Mouse (Mus musculus) ovary, postnatal 36 days (tissue): ENCODE measurements around the gene Golm1.
A peak's percentile ranks its signal among the peaks of the same experiment; 100 is the strongest.
"Not testable (repeated sequence)": the region's sequence is repeated elsewhere in the genome, so short reads cannot be mapped to it uniquely, and the experiment has no call there.

Source experiments
- DNase-seq: peaks from one replicate; pipeline ENCODE4 v3.0.0; 2022; ENCODE audit warnings: low spot score, mixed read lengths

Gene Golm1

DNA sequence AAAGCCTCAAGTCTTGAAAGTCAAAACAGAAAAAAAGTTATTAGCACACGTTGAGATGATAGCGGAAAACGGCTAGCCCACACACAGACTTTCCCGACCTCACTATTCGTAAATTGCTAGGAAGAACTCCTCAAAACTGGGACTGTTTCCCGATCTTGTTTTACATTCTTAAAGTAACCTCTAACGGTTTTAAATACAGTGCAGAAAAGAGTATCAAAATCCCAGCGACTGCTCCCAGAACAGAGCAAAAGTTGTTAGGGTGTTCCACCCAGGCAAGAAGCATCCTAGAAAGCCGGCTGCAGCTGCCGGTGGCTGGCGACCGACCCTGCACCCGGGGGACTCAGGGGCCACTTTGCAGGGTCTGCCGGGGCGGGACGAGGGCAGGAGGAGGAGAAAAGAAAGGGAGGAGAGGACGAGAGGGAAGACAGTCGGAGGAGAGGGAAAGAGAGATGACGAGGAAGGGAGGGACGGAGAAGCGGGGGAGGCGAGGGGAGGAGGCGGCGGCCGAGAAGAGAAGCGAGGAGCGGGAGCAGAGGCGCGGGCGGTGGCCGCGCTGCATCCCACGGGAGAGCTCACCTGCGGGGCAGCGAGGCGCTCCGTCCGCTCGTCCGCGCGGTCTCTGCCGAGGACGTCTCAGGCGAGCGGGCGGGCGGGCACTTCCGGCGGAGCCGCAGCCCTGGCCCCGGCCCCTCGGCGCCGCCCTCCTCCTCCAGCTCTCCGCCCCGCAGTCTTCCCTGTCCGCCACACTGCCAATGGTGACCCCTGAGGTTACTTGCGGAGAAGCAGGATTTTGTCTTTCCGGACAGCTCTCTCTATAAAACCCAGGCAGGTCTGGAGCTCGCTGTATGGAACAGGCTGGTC lies at the start of gene Golm1:
TSS of gene Golm1 (minus strand) at position 661 of the 861 bp plus-strand sequence.
- DNase-seq: peak; percentile 71

DNA sequence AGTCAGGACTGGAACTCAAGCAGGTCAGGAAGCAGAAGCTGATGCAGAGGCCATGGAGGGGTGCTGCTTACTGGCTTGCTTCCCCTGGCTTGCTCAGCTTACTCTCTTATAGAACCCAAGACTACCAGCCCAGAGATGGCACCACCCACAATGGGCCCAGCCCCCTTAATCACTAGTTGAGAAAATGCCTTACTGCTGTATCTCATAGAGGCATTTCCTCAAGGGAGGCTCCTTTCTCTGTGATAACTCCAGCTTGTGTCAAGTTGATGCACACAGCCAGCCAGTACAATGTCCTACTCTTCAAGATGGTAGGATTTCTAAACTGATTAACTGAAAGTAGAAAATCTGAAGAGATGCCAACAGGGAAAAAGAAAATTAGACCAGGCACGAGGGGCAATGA lies 46.5 kb upstream of the Golm1 start:
- DNase-seq: not testable (repeated sequence)

GRCm38 (mm10) chr13:59719475-59719874 lies 43.9 kb upstream of the Golm1 start:
- no peak for DNase-seq

- DNase-seq: not testable (repeated sequence)
Measured at GRCm38 (mm10) chr13:59718857-59719440, 43.3 kb upstream of the Golm1 start.

DNA sequence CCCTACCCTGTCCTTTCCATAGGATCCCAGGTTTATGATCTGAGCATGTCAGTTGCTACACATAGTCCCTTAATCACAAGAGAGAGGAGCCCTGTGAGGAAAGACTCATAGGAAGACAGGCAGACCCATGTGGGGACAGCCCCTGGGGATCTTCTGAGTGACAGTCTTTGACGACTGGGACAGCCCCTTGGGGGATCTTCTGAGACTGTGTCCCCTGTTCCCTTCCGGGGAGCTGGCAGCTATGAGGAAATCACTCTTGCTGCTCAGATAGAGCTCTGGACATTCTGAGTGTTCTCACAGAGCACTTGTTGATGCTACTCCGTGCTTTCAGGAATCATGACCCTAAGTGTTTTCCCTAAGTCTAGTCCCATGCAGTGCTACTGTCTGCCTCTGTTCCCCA lies 38.1 kb upstream of the Golm1 start:
- no peak for DNase-seq

DNA sequence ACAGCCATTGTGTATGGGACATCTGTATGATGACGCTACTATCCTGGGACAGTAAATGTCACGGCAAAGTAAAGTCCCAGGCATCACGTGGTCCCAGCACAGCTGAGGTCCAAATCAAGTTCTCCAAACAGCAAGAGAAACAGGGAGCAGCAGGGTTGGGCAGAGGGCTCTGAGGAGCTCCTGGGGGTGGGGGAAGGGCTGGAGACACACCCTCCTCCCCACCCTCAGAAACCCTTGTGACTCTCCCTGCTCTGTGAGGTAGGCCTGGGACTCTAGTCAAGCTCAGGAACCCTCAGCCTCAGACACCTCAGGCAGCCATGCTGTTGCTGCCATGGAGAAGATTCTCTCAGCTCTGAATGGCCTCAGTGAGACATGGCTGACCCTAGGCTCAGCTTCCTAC lies 36.4 kb upstream of the Golm1 start, which contains the start of gene Spata31d1b:
TSS of gene Spata31d1b (plus strand) at position 301 of the 400 bp plus-strand sequence.
- not testable (repeated sequence) for DNase-seq

- DNase-seq: no peak
Measured at GRCm38 (mm10) chr13:59710230-59710629, 34.6 kb upstream of the Golm1 start, which contains the start of gene Spata31d1a. TSS of gene Spata31d1a (minus strand) at chr13:59710330.

DNA sequence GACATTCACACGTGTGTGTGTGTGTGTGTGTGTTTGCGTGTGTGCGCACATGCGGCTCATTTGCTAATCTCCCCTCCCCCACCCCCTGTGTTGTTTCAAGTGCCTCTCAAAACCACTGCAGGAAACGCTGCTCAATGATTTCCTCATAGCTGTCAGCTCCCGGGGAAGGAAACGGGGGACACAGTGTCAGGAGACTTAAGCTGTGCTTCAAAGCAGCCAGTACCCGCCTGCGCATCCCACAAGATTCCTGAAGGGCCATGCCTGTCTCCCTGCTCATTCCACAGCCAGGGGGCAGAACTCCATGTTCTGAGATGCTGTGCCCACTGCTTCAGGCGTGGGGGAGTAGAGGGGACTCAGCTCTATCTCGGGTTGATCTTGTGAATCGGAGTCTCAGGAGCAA lies 29.0 kb upstream of the Golm1 start:
- no peak for DNase-seq

GRCm38 (mm10) chr13:59703514-59703913 lies 27.9 kb upstream of the Golm1 start:
- no peak for DNase-seq

GRCm38 (mm10) chr13:59700137-59700536 lies 24.5 kb upstream of the Golm1 start:
- not testable (repeated sequence) for DNase-seq

- DNase-seq: no peak
Measured at GRCm38 (mm10) chr13:59699131-59699530, 23.5 kb upstream of the Golm1 start.

DNA sequence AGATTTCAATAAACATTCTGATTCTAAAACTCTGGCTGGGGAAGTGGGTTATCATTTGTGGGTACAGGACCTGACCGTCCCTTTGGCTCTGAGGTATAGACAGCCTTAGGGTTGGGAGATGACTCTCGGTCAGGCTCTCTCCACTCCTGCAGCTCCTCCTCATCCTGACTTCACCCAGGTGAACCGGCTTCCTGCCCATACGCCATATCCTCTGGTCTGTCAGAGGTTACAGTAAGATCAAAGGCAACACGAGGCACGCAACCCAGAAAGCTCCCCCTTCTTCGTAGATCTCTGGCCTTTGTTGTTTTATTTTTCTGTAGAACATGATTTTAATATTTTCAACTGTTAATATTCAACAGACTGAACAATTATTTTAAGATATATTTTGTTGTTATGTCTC lies 20.2 kb upstream of the Golm1 start:
- no peak for DNase-seq

- DNase-seq: no peak
Measured at GRCm38 (mm10) chr13:59694008-59694407, 18.4 kb upstream of the Golm1 start, which contains the start of gene 4921517D22Rik. TSS of gene 4921517D22Rik (minus strand) at chr13:59694108.

- DNase-seq: no peak
Measured at GRCm38 (mm10) chr13:59691478-59691877, 15.9 kb upstream of the Golm1 start.

DNA sequence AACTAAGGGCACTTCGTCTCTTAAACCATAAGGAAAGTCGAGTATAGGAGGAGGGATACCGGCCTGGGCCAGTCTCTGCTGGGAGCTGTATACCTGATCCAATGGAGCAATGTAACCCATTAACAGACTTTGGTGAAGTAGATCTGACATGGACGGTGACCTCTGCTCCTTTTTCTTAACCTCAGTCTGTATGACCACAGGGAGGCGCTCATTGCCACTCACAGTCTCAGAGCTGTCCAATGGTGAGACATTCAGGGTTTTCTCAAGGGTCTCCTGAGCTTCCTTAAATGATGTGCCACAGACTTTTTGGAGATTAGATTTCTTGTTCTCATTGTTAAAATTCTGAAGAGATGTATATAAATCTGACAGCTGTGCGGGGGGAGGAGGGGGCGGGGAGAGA lies 15.0 kb upstream of the Golm1 start:
- no peak for DNase-seq

- no peak for DNase-seq
Measured at GRCm38 (mm10) chr13:59689843-59690242, 14.2 kb upstream of the Golm1 start.

GRCm38 (mm10) chr13:59689313-59689712 lies 13.7 kb upstream of the Golm1 start:
- DNase-seq: no peak

DNA sequence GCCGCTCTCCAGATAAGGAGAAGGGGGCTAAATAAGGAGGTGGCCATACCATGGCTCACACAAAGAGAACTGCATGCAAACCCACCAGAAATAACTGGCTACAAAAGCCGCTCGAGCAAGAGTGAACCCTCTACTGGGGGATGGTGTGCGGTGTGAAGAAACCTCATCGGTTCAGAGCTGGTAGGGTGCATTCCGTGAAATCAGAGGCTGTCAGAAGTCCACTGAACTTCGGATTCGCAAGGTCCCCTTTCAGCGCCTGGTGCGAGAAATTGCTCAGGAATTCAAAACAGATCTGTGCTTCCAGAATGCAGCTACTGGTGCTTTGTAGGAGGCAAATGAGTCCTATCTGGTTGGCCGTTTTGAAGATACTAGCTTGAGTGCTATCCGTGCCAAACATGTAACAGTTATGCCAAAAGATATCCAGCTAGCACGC lies 12.7 kb upstream of the Golm1 start:
- peak; percentile 14 for DNase-seq

DNA sequence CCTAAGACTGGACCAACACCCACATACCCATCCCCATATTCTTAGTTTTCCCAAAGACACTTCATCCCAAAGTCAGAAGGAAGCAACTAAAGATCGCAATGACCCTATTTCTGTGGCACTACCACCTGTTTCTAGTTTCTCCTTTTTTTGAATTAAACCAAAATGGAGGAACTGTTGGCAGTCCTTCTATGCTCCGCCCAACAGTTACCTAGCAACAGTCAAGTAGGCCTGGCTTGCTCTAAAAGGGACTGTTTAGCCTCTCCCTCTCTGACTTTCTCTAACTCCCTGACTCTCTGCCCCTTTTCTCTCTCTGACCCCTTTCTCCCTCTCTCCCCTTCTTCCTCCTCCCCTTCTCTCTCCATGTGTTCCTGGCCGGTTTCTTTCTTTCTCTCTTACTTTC lies 9.6 kb upstream of the Golm1 start:
- no peak for DNase-seq

GRCm38 (mm10) chr13:59682629-59683028 lies 7.0 kb upstream of the Golm1 start:
- DNase-seq: no peak

- no peak for DNase-seq
Measured at GRCm38 (mm10) chr13:59679908-59680307, 4.3 kb upstream of the Golm1 start.

- DNase-seq: no peak
Measured at GRCm38 (mm10) chr13:59679306-59679705, 3.7 kb upstream of the Golm1 start.
